Mouse (Mus musculus) layer of hippocampus, adult 9-11 months (tissue): ENCODE results near the gene Gtf2f1.

Experiments
- DNase-seq: peaks from one replicate; pipeline ENCODE4 v3.0.0; 2022

Gtf2f1 gene

GRCm38 (mm10) chr17:56973956-56974707 lies 37.0 kb downstream of the Gtf2f1 start:
- no peak for DNase-seq

GRCm38 (mm10) chr17:56970081-56970480 lies 41.0 kb downstream of the Gtf2f1 start:
- DNase-seq: no peak

- no peak for DNase-seq
Observed at GRCm38 (mm10) chr17:56969321-56969720, 41.8 kb downstream of the Gtf2f1 start.

GRCm38 (mm10) chr17:56963646-56964045 lies 47.4 kb downstream of the Gtf2f1 start:
- no peak for DNase-seq

- DNase-seq: no peak
Observed at GRCm38 (mm10) chr17:56962642-56963405, 48.3 kb downstream of the Gtf2f1 start.

GRCm38 (mm10) chr17:56961880-56962279 lies 49.2 kb downstream of the Gtf2f1 start:
- DNase-seq: no peak

GRCm38 (mm10) chr17:56958667-56959066 lies 52.4 kb downstream of the Gtf2f1 start:
- DNase-seq: no peak

GRCm38 (mm10) chr17:56957763-56958429 lies 53.2 kb downstream of the Gtf2f1 start:
- DNase-seq: no peak

GRCm38 (mm10) chr17:56954871-56955270 lies 56.2 kb downstream of the Gtf2f1 start:
- DNase-seq: no peak
